Mouse (Mus musculus) C2C12 (cell line): ENCODE measurements around the gene Arhgap42. TPM values are rescaled to one million over a fixed set of nuclear protein-coding genes. Genes with fewer than 3 reads are reported as not detected.

Experiments used
- H3K27me3 ChIP-seq: one replicate; pipeline ENCODE4 v1.6.1; 2011; ENCODE audit not compliant: control insufficient read depth, insufficient read depth, insufficient read length
- H3K36me3 ChIP-seq: one replicate; pipeline ENCODE4 v1.6.1; 2011; ENCODE audit not compliant: control insufficient read depth, insufficient read depth
- H3K4me3 ChIP-seq: one replicate; pipeline ENCODE4 v1.5.1; 2011; ENCODE audit warnings: mild to moderate bottlenecking, control low read depth; ENCODE audit not compliant: poor library complexity, insufficient read depth, severe bottlenecking
- H3K79me2 ChIP-seq: one replicate; pipeline ENCODE4 v1.6.1; 2011; ENCODE audit not compliant: control insufficient read depth, insufficient read depth
- H3K79me3 ChIP-seq: one replicate; pipeline ENCODE4 v1.6.1; 2011; ENCODE audit warnings: low read depth, control low read depth
- H3ac ChIP-seq: one replicate; pipeline ENCODE3; 2011; ENCODE audit warnings: low read depth; ENCODE audit not compliant: control insufficient read depth, insufficient read length
- CEBPB ChIP-seq: IDR thresholded peaks from one replicate; pipeline ENCODE4 v1.6.1; 2011; ENCODE audit warnings: low read depth, mild to moderate bottlenecking, control low read depth, moderate library complexity
- CTCF ChIP-seq: IDR thresholded peaks from one replicate; pipeline ENCODE4 v1.5.1; 2011; ENCODE audit not compliant: control insufficient read depth, insufficient read depth, insufficient read length
- FOSL1 ChIP-seq: IDR thresholded peaks from one replicate; pipeline ENCODE4 v1.8.0; 2011; ENCODE audit warnings: mild to moderate bottlenecking, low read length; ENCODE audit not compliant: poor library complexity, insufficient read depth, severe bottlenecking
- MAX ChIP-seq: IDR thresholded peaks from one replicate; pipeline ENCODE4 v1.6.1; 2011; ENCODE audit warnings: mild to moderate bottlenecking, control low read depth
- MYOD1 ChIP-seq: IDR thresholded peaks from one replicate; pipeline ENCODE4 v1.6.1; 2011; ENCODE audit warnings: low read depth; ENCODE audit not compliant: control insufficient read depth, insufficient read length
- MYOG ChIP-seq: IDR thresholded peaks from one replicate; pipeline ENCODE4 v1.6.1; 2011; ENCODE audit not compliant: control insufficient read depth, insufficient read length; ENCODE audit errors: extremely low read depth
- USF1 ChIP-seq: IDR thresholded peaks from one replicate; pipeline ENCODE4 v1.6.1; 2011; ENCODE audit warnings: low read depth, mild to moderate bottlenecking, control low read depth, moderate library complexity
- polyA plus RNA-seq: library from polyadenylated mRNA; unstranded; fragments of >200 nt; fragmentation: generic; extraction: Trizol; gene quantifications from one replicate; pipeline ENCODE4 v1.2.1, GENCODE M21; 2012; ENCODE audit warnings: missing spikeins

Gene Arhgap42
- polyA plus RNA-seq, 1 experiment, result 8.4 TPM

DNA sequence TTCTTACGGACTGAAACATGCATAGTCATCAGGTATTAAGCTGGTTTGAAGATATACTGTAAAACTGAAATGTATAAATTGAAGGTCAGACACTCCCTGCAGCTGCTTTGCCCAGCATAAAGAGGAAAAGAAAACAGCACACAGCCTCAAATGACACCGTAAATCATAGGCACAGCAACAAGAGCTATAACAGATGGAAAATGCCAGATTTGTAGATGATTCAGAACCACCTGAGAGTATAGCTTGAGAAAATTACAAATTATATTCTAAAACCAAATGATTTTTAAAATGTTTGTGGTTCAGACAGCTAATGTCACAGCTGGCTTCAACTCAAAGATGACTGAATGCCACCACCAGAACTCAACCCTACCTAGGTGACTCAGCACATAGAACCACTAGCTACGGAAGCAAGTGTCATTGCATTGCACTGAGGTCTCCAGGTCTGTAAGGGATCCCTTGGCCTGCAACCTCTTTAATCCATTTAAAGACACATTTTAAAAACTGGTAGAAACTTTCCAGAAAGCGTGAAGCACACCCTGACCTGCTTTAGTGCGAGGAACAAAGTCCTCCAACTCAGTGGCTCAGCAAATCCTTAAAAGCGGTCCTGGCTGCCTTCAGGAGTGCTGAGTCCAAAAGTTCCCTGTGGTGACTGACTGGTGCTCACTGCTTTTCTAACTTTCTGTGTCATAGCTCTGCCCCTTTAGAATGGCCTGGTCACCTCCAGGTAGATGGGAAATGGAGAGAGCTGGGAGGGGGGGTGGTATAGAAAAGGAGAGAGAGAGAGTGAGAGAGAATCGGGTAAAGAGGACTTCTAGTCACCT, 94.4 kb downstream of the Arhgap42 start:
- Histone ChIP-seq H3K79me3 (peaks cover 9% of the 10 kb centered on the region), H3K36me3 (no peaks in the 10 kb centered on the region), H3ac (no peak overlapping the region), H3K27me3 (no peaks in the 10 kb centered on the region), H3K4me3 (no peak overlapping the region), H3K79me2 (peaks cover 41% of the 10 kb centered on the region)
- TF ChIP-seq MYOD1, result peak; percentile 31
- no peak for TF ChIP-seq CTCF
- TF ChIP-seq USF1, result no peak
- no peak for TF ChIP-seq MYOG
- TF ChIP-seq CEBPB, result no peak

- H3K27me3 ChIP-seq, result no peaks in the 10 kb centered on the region
- H3K4me3 ChIP-seq, result no peak overlapping the region
- no peak for TF ChIP-seq CEBPB
- no peak for TF ChIP-seq MAX
- TF ChIP-seq USF1, result no peak
- no peak for TF ChIP-seq MYOG
- TF ChIP-seq MYOD1, result no peak
- TF ChIP-seq FOSL1, result no peak
- TF ChIP-seq CTCF, result no peak
- peaks cover 10% of the 10 kb centered on the region for H3K79me3 ChIP-seq
- no peaks in the 10 kb centered on the region for H3K36me3 ChIP-seq
- H3K79me2 ChIP-seq, result peaks cover 52% of the 10 kb centered on the region
- no peak overlapping the region for H3ac ChIP-seq
These were observed 95.8 kb downstream of the Arhgap42 start for GRCm38 (mm10) chr9:9143102-9143501.

DNA sequence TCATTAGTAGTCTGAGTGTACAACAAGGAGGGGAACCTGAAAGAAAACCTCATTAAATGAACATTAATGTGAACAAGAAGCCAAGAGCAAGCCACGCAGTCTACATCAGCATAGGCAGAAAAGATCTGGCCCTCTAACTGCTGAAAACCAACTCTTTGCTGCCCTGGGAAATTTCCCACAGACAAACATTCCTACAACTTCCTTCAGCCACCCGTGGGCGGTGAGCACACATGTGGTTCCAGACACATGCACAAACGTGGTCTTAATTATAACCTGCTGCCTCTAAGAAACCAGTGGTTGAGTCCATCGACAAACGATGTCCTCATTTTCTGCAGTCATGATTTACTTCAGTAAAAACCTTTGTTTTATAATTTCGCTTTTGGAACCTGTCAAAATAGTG, 96.3 kb downstream of the Arhgap42 start:
- H3K4me3 ChIP-seq, result no peak overlapping the region
- TF ChIP-seq MYOD1, result no peak
- no peak for TF ChIP-seq MYOG
- TF ChIP-seq MAX, result no peak
- TF ChIP-seq FOSL1, result no peak
- TF ChIP-seq USF1, result no peak
- no peak for TF ChIP-seq CEBPB
- no peak for TF ChIP-seq CTCF
- H3K79me2 ChIP-seq, result peaks cover 58% of the 10 kb centered on the region
- H3K27me3 ChIP-seq, result no peaks in the 10 kb centered on the region
- H3K79me3 ChIP-seq, result peaks cover 10% of the 10 kb centered on the region
- H3ac ChIP-seq, result no peak overlapping the region
- no peaks in the 10 kb centered on the region for H3K36me3 ChIP-seq

- H3K79me2 ChIP-seq, result peaks cover 61% of the 10 kb centered on the region
- H3K4me3 ChIP-seq, result no peak overlapping the region
- H3K79me3 ChIP-seq, result peaks cover 10% of the 10 kb centered on the region
- no peaks in the 10 kb centered on the region for H3K27me3 ChIP-seq
- H3ac ChIP-seq, result no peak overlapping the region
- no peak for TF ChIP-seq CTCF
- TF ChIP-seq CEBPB, result no peak
- peak; percentile 60 for TF ChIP-seq USF1
- no peak for TF ChIP-seq MYOD1
- H3K36me3 ChIP-seq, result no peaks in the 10 kb centered on the region
These were observed 96.8 kb downstream of the Arhgap42 start for GRCm38 (mm10) chr9:9142144-9142543.

DNA sequence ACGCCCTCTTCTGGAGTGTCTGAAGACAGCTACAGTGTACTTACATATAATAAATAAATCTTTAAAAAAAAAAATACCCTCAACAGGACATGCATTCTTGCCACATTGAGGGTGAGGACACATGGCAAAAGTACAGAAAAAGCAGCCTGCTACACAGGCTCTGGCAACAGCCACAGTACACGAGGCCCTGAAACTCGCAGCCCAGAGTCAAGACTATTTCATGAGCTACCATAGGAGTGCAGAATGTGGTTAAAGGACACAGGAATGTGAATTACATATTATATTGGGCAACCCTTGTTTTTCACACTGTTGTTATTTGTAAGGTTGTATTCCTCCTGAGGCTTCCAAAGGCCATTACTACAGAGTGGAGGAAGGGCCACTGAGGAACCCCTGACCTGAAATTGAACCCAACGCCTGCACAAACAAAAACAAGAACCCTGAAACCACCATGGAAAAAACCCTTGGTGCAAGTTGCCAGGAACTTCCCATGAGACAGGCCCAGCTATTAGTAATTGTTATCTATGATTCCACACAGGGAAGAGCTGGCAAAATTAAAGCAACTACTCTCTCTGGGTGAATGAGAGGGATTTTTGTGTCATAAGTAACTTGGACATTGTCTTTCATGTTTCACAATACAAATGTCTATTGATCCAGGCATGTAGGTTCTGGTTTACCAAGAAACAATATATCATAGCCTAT, 109.8 kb downstream of the Arhgap42 start:
- Histone ChIP-seq H3ac (no peak overlapping the region), H3K79me2 (peaks cover 72% of the 10 kb centered on the region), H3K79me3 (peaks cover 17% of the 10 kb centered on the region), H3K36me3 (peaks cover 4% of the 10 kb centered on the region), H3K27me3 (no peaks in the 10 kb centered on the region), H3K4me3 (no peak overlapping the region)
- TF ChIP-seq MYOG, result no peak
- peak; percentile 37 for TF ChIP-seq CEBPB
